Mouse (Mus musculus) left cerebral cortex, adult 8-10 months (tissue): ENCODE data around the gene Vmn1r218. TPM values are rescaled to one million over a fixed set of nuclear protein-coding genes. Genes with fewer than 3 reads are reported as not detected.
"Not testable (repeated sequence)": the region's sequence is repeated elsewhere in the genome, so short reads cannot be mapped to it uniquely, and the experiment has no call there.

Experiments
- DNase-seq, 2 experiments: peaks; one replicate each; pipeline ENCODE4 v3.0.0; 2022; ENCODE audit warnings: low spot score in 2 of 2
- total RNA-seq, 4 experiments: library from RNA; stranded (reverse); gene quantifications; 2 replicates each; pipeline ENCODE4 v1.2.4; 2022

Vmn1r218 gene
- total RNA-seq, result not detected

DNA sequence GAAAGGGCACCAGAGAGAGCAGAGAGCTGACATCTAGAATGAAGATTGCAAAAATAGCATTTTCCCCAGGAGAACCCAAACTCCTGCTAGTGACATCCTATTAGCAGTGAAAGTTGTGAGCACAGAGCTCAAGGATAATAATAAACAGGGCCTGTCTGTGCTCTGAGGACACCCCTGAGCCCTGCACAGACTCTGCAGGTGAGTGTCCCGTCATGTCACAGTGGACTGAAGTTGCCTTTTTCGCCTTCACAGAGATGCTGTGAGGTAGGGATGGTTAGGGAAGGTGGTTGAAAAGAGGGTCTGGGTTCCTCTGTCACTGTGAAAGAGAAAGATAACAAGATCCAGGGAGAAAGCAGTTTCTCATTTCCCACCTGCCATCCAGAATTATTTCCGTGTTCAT lies at the start of gene Vmn1r218:
Gene Vmn1r218 (plus strand): TSS at position 57 of the 400 bp plus-strand sequence.
- DNase-seq, result no peak

- DNase-seq, result no peak
Observed at GRCm38 (mm10) chr13:23094386-23094785, 38.6 kb upstream of the Vmn1r218 start.

DNA sequence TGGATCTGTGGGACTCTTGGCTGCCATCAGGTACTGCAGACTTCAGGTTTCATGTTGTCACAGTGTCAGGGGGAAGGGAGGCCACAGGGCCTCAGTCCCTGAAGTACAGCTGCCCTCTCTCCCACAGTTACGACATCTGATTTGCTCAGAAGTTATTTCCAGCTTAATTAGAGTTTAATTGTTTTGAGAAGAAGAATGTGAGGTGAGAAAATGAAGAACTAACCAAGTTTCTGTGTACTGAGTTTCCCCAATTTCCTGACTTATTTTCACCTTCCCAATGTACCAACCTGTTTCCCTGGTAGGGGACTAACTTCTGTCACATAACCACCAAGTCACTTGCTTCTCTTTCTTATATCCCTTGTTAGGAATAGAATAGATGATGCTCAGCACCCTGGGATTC lies 14.8 kb upstream of the Vmn1r218 start, which contains the start of gene Vmn1r217:
Gene Vmn1r217 (minus strand): TSS at position 101 of the 400 bp plus-strand sequence.
- not testable (repeated sequence) for DNase-seq

GRCm38 (mm10) chr13:23120611-23121010 lies 12.3 kb upstream of the Vmn1r218 start:
- DNase-seq, result no peak

GRCm38 (mm10) chr13:23133501-23133900 lies 546 bp downstream of the Vmn1r218 start:
- DNase-seq, result no peak

DNA sequence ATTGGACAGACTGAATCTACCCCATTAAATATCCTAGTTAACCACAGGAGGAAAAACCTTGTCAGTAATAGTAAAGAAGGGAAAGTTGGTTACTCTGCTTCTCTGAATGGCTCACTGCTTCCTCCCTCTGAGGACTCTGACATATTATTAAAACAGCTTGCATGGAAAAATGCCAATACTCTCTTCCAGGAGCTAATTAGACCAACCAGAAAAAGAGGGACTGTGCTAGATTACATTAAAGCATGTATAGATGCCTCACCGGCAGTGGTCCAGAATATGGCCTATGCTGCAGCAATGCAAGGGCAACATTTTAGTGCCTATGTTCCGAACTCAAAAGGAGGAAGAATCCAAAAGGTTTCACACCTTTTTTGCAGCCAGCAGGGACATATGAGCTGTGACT lies 5.9 kb downstream of the Vmn1r218 start:
- no peak for DNase-seq

DNA sequence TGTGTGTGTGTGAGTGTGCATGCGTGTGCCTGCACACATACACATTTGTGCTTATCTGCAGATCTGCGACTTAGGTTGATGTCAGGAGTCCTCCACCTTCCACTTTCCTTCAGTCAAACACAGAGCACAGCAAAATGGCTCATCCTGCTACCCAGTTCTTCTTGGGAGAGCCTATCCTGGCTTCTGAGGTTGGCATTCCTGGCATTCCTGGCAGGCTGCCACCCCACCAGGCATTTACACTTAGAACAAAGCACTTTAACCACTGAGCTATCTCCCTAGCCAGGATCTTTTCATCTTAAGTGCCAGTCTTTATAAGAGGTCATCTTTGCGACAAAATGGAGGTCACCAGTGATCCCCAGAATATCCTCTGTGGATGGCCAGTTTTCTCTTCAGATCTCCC lies 24.9 kb downstream of the Vmn1r218 start:
- no peak for DNase-seq

DNA sequence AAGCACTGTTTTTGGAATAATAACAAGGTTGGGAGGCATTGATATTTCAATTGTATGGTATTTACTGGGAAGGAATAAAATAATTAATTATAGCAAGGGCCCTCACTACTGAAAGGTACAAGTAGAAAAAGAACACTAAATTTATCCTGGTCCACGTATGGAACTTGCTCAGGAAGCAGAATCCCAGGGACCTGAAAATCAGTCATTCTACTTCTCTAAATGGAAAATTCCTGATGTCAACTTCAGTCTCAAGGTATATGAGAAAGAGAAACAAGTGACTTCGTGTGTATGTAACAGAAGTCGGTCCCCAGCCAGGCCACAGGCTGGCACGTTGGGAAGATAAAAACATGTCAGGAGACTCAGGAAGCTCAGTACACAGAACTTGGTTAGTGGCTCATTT lies 26.1 kb downstream of the Vmn1r218 start, which contains the start of gene Vmn1r219:
Gene Vmn1r219 (plus strand): TSS at position 301 of the 400 bp plus-strand sequence.
- no peak for DNase-seq

- DNase-seq, result not testable (repeated sequence)
Observed at GRCm38 (mm10) chr13:23166471-23166870, 33.5 kb downstream of the Vmn1r218 start.

DNA sequence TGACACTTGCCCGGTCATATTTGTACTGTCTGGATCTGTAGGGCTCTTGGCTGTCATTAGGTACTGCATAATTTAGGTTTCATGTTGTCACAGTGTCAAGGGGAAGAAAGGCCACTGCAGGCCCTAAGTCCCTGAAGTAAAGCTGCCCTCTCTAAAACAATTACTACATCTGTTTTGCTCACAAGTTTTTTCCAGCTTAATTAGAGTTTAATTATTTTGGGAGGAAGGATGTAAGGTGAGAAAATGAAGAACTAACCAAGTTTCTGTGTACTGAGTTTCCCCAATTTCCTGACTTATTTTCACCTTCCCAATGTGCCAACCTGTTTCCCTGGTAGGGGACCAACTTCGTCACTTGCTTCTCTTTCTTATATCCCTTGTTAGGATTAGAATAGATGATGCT lies 54.9 kb downstream of the Vmn1r218 start, which contains the start of gene Vmn1r220:
Gene Vmn1r220 (minus strand): TSS at position 101 of the 400 bp plus-strand sequence.
- no peak for DNase-seq

Other genes starting within 250 kb of the Vmn1r218 start
- gene Vmn1r212, start 248.9 kb upstream of the Vmn1r218 start, total RNA-seq, result not detected
- gene Vmn1r213, start 125.5 kb upstream of the Vmn1r218 start, total RNA-seq, result not detected
- not detected for gene Vmn1r214, start 102.7 kb upstream of the Vmn1r218 start, total RNA-seq
- gene Vmn1r215, start 65.1 kb upstream of the Vmn1r218 start, total RNA-seq, result not detected
- not detected for gene Vmn1r217, start 14.9 kb upstream of the Vmn1r218 start, total RNA-seq
- gene Vmn1r219, start 26.2 kb downstream of the Vmn1r218 start, total RNA-seq, result not detected
- gene Vmn1r220, start 54.8 kb downstream of the Vmn1r218 start, total RNA-seq, result not detected
- gene Vmn1r221, start 81.0 kb downstream of the Vmn1r218 start, total RNA-seq, result not detected
- gene Vmn1r222, start 102.8 kb downstream of the Vmn1r218 start, total RNA-seq, result not detected
- not detected for gene Vmn1r223, start 114.0 kb downstream of the Vmn1r218 start, total RNA-seq
- 10 to 100 TPM; 24.9 to 29.0 (median 26.7) TPM for gene Zfp322a, start 236.1 kb downstream of the Vmn1r218 start, total RNA-seq